Mouse (Mus musculus) limb, embryonic 11.5 days (tissue): Measurements from ENCODE around the gene Lrrc8d. TPM values are rescaled to one million over a fixed set of nuclear protein-coding genes. Genes with fewer than 3 reads are reported as not detected.

Experiments
- ATAC-seq: fragments of 200-750 bp; cut with Nextera tagmentation; 2 replicates; pipeline ENCODE4 v1.8.0; 2017; ENCODE audit warnings: low read depth; ENCODE audit not compliant: insufficient number of reproducible peaks, low FRiP score, low TSS enrichment
- DNase-seq: peaks from one replicate; pipeline ENCODE4 v3.0.0-alpha.2; 2015; ENCODE audit warnings: low spot score
- H3K27ac ChIP-seq: fragments of 300-500 bp; sonication (generic); replicated peaks from 2 replicates; pipeline ENCODE4 v1.5.1; 2014; ENCODE audit warnings: low read depth, mild to moderate bottlenecking, low read length
- H3K27me3 ChIP-seq: fragments of 300-500 bp; sonication (generic); 2 replicates; pipeline ENCODE4 v1.6.1; 2014; ENCODE audit warnings: mild to moderate bottlenecking, low read length, mixed read lengths; ENCODE audit not compliant: control insufficient read depth, insufficient read depth
- H3K36me3 ChIP-seq: fragments of 300-500 bp; sonication (generic); 2 replicates; pipeline ENCODE4 v1.6.1; 2014; ENCODE audit warnings: mild to moderate bottlenecking, low read length, moderate library complexity, mixed read lengths; ENCODE audit not compliant: control insufficient read depth, insufficient read depth
- H3K4me1 ChIP-seq: fragments of 300-500 bp; sonication (generic); 2 replicates; pipeline ENCODE4 v1.6.1; 2014; ENCODE audit warnings: low read length, mixed read lengths; ENCODE audit not compliant: control insufficient read depth, insufficient read depth
- H3K4me2 ChIP-seq: fragments of 300-500 bp; sonication (generic); 2 replicates; pipeline ENCODE4 v1.6.1; 2014; ENCODE audit warnings: low read depth, mild to moderate bottlenecking, moderate library complexity; ENCODE audit not compliant: severe bottlenecking
- H3K4me3 ChIP-seq: fragments of 300-500 bp; sonication (generic); 2 replicates; pipeline ENCODE4 v1.5.1; 2014; ENCODE audit warnings: low read depth, low read length
- H3K9ac ChIP-seq: fragments of 300-500 bp; sonication (generic); 2 replicates; pipeline ENCODE4 v1.6.1; 2014; ENCODE audit warnings: mild to moderate bottlenecking, low read length
- H3K9me3 ChIP-seq: fragments of 300-500 bp; sonication (generic); 2 replicates; pipeline ENCODE4 v1.6.1; 2016; ENCODE audit warnings: low read length; ENCODE audit not compliant: control insufficient read depth
- WGBS: fragments of 180-500 bp; shearing (Covaris S2); extraction: QIAGEN DNeasy Blood & Tissue Kit; methylation state at CpG from one replicate; pipeline ENCODE4 v1.1.7; 2014; 5-methylcytosine and 5-hydroxymethylcytosine counted together
- polyA plus RNA-seq: library from polyadenylated mRNA; unstranded; fragments of >200 nt; fragmentation: Nextera tagmentation; extraction: Ambion mirVana; gene quantifications from 2 replicates; pipeline ENCODE4 v1.2.1, GENCODE M21; 2014

Gene Lrrc8d
- polyA plus RNA-seq, 1 experiment from 2014 or later = 21.4 TPM

GRCm38 (mm10) chr5:105754803-105755202 is 55.0 kb downstream of the Lrrc8d start:
- no peak for ATAC-seq
- 54% methylated on average over 8 of the region's 8 CpGs for WGBS
- Histone ChIP-seq H3K4me1 (no peaks in the 10 kb centered on the region), H3K4me3 (no peak overlapping the region), H3K27ac (0 out of 2 replicates have a peak overlapping the region, but pooled peaks have one; percentile 4), H3K9me3 (no peaks in the 10 kb centered on the region), H3K36me3 (no peaks in the 10 kb centered on the region), H3K9ac (no peak overlapping the region), H3K27me3 (no peaks in the 10 kb centered on the region), H3K4me2 (no peak overlapping the region)
- DNase-seq = no peak

- H3K27me3 ChIP-seq = no peaks in the 10 kb centered on the region
- WGBS = 74% methylated on average over 6 of the region's 6 CpGs
- ATAC-seq (no peak), DNase-seq (no peak)
- H3K27ac ChIP-seq = no peak overlapping the region
- H3K9me3 ChIP-seq = no peaks in the 10 kb centered on the region
- no peak overlapping the region for H3K9ac ChIP-seq
- H3K4me3 ChIP-seq = no peak overlapping the region
- no peaks in the 10 kb centered on the region for H3K36me3 ChIP-seq
- no peaks in the 10 kb centered on the region for H3K4me1 ChIP-seq
- no peak overlapping the region for H3K4me2 ChIP-seq
Observed at GRCm38 (mm10) chr5:105755491-105755890, 55.7 kb downstream of the Lrrc8d start.

GRCm38 (mm10) chr5:105757978-105758377 is 58.2 kb downstream of the Lrrc8d start:
- Histone ChIP-seq H3K27me3 (no peaks in the 10 kb centered on the region), H3K36me3 (no peaks in the 10 kb centered on the region), H3K9ac (no peak overlapping the region), H3K4me1 (peaks cover 5% of the 10 kb centered on the region), H3K4me2 (no peak overlapping the region), H3K27ac (no peak overlapping the region), H3K4me3 (no peak overlapping the region), H3K9me3 (no peaks in the 10 kb centered on the region)
- DNase-seq (no peak), ATAC-seq (no peak)
- 89% methylated on average over 17 of the region's 17 CpGs for WGBS

- H3K4me2 ChIP-seq = no peak overlapping the region
- no peaks in the 10 kb centered on the region for H3K9me3 ChIP-seq
- peaks cover 5% of the 10 kb centered on the region for H3K4me1 ChIP-seq
- H3K9ac ChIP-seq = no peak overlapping the region
- H3K27ac ChIP-seq = no peak overlapping the region
- no peaks in the 10 kb centered on the region for H3K36me3 ChIP-seq
- no peak overlapping the region for H3K4me3 ChIP-seq
- H3K27me3 ChIP-seq = no peaks in the 10 kb centered on the region
- DNase-seq = no peak
- ATAC-seq = no peak
- WGBS = 86% methylated on average over 9 of the region's 9 CpGs
Observed at GRCm38 (mm10) chr5:105758866-105759265, 59.1 kb downstream of the Lrrc8d start.

GRCm38 (mm10) chr5:105761848-105762482 is 62.2 kb downstream of the Lrrc8d start:
- no peak for DNase-seq
- no peak overlapping the region for H3K4me3 ChIP-seq
- H3K27me3 ChIP-seq = no peaks in the 10 kb centered on the region
- H3K9me3 ChIP-seq = no peaks in the 10 kb centered on the region
- H3K4me1 ChIP-seq = peaks cover 5% of the 10 kb centered on the region
- H3K4me2 ChIP-seq = no peak overlapping the region
- no peaks in the 10 kb centered on the region for H3K36me3 ChIP-seq
- no peak for ATAC-seq
- H3K9ac ChIP-seq = no peak overlapping the region
- no peak overlapping the region for H3K27ac ChIP-seq
- WGBS = 44% methylated on average over 11 of the region's 11 CpGs

- 94% methylated on average over 10 of the region's 10 CpGs for WGBS
- no peak overlapping the region for H3K4me3 ChIP-seq
- H3K4me2 ChIP-seq = no peak overlapping the region
- H3K27ac ChIP-seq = no peak overlapping the region
- no peaks in the 10 kb centered on the region for H3K27me3 ChIP-seq
- no peak overlapping the region for H3K9ac ChIP-seq
- DNase-seq (no peak), ATAC-seq (no peak)
- H3K4me1 ChIP-seq = peaks cover 5% of the 10 kb centered on the region
- H3K9me3 ChIP-seq = no peaks in the 10 kb centered on the region
- H3K36me3 ChIP-seq = no peaks in the 10 kb centered on the region
Observed at GRCm38 (mm10) chr5:105764369-105764768, 64.6 kb downstream of the Lrrc8d start.

- no peaks in the 10 kb centered on the region for H3K36me3 ChIP-seq
- H3K9ac ChIP-seq = no peak overlapping the region
- 88% methylated on average over 5 of the region's 5 CpGs for WGBS
- H3K4me1 ChIP-seq = peaks cover 5% of the 10 kb centered on the region
- ATAC-seq = no peak
- no peaks in the 10 kb centered on the region for H3K9me3 ChIP-seq
- no peak overlapping the region for H3K27ac ChIP-seq
- H3K4me3 ChIP-seq = no peak overlapping the region
- no peak overlapping the region for H3K4me2 ChIP-seq
- DNase-seq = no peak
- H3K27me3 ChIP-seq = no peaks in the 10 kb centered on the region
Observed at GRCm38 (mm10) chr5:105765386-105765785, 65.6 kb downstream of the Lrrc8d start.

GRCm38 (mm10) chr5:105776368-105776767 is 76.6 kb downstream of the Lrrc8d start:
- DNase-seq (no peak), ATAC-seq (no peak)
- no peak overlapping the region for H3K27ac ChIP-seq
- no peak overlapping the region for H3K4me3 ChIP-seq
- H3K36me3 ChIP-seq = no peaks in the 10 kb centered on the region
- H3K9me3 ChIP-seq = no peaks in the 10 kb centered on the region
- H3K27me3 ChIP-seq = no peaks in the 10 kb centered on the region
- H3K4me2 ChIP-seq = no peak overlapping the region
- no peak overlapping the region for H3K9ac ChIP-seq
- 62% methylated on average over 5 of the region's 5 CpGs for WGBS
- 0 out of 2 replicates have a peak, but pooled peaks cover 3% of the 10 kb centered on the region for H3K4me1 ChIP-seq
